8 mouse cellular contexts compared by ENCODE assay signal in the genomic region with DNA sequence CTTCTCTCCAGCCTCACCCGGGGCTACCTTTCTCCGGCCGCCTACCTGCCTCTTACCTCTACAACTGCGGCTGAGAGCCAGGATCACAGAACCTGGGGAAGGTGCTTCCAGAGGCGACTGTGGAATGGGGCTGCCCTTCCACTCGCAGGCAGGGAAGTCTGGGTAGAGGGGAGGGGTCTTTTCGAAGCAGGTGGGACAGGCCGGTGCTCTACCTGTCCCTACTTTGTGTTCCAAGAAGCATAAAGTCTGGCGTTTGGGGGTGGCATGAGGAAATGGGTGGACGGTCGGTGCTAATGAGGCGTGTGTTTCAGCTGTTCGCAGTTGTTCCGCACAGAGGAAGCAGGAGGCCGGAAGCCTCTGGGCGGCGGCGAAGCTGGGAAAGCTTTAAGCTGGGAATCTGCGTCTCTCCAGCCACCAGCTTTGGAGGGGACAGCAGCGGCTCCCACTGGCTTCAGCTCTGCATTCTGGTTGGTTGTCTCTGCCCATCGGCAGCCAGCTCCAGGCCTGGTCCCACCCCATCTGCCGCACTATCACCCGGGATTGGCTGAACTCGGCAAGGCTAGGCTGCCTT.
A peak's percentile ranks its signal among the peaks of the same experiment; 100 is the strongest.
DNase-seq lines count a peak whose midpoint lies in the region; ATAC-seq lines count a peak whose summit lies in the region.

No protein-coding gene starts in this region.

- no peaks in the 10 kb centered on the region for H3K36me3 ChIP-seq in liver, embryonic 13.5 days
- no peaks in the 10 kb centered on the region for H3K36me3 ChIP-seq in neural tube, embryonic 13.5 days

- intact Hi-C loops in heart, postnatal 25 days (cut with DNase I) = loop anchor here (5.0 kb wide), 2 partner anchors 42 to 73 kb away; no protein-coding TSS in a partner anchor

- peak overlapping the region; percentile 61 for H3K4me2 ChIP-seq in liver, embryonic 13.5 days
- H3K4me2 ChIP-seq in neural tube, embryonic 13.5 days = peak overlapping the region; percentile 76

- 5% methylated on average over 24 of the region's 24 CpGs for WGBS in large intestine, adult 2 months
- WGBS in liver, embryonic 13.5 days (ENCODE audit: insufficient replicate concordance) = 7% methylated on average over 24 of the region's 24 CpGs
- WGBS in neural tube, embryonic 13.5 days = 5% methylated on average over 24 of the region's 24 CpGs

- H3K27me3 ChIP-seq in liver, embryonic 13.5 days = peaks cover 13% of the 10 kb centered on the region
- no peaks in the 10 kb centered on the region for H3K27me3 ChIP-seq in neural tube, embryonic 13.5 days

- 0 out of 2 replicates have a peak overlapping the region, but pooled peaks have one; percentile 29 for H3K9ac ChIP-seq in liver, embryonic 13.5 days
- peak overlapping the region; percentile 75 for H3K9ac ChIP-seq in neural tube, embryonic 13.5 days

- ATAC-seq in liver, embryonic 13.5 days (ENCODE audit: low read depth) = peak; percentile 71
- peak; percentile 99 for ATAC-seq in neural tube, embryonic 13.5 days (ENCODE audit: low read depth)

- H3K4me3 ChIP-seq in liver, embryonic 13.5 days (replicated peaks) = peak overlapping the region; percentile 39
- H3K4me3 ChIP-seq in neural tube, embryonic 13.5 days = peak overlapping the region; percentile 46

- DNase-seq in Muller cell, postnatal 12 days (ENCODE audit: inconsistent ontology term) = peak; percentile 96
- peak; percentile 85 for DNase-seq in cerebellum, adult 8-10 months
- DNase-seq in forelimb bud, embryonic 11.5 days (ENCODE audit: low read depth, low spot score) = peak; percentile 79
- peak; percentile 77 for DNase-seq in heart, postnatal 25 days (ENCODE audit: low spot score)
- peak; percentile 13 for DNase-seq in large intestine, adult 2 months (ENCODE audit: low read depth, low spot score)
- DNase-seq in liver, embryonic 13.5 days = peak; percentile 4
- DNase-seq in thymus, postnatal 4 days = peak; percentile 30

- no peak overlapping the region for H3K27ac ChIP-seq in liver, embryonic 13.5 days
- H3K27ac ChIP-seq in neural tube, embryonic 13.5 days (replicated peaks) = peak overlapping the region; percentile 86

- H3K4me1 ChIP-seq in liver, embryonic 13.5 days (replicated peaks) = peaks cover 4% of the 10 kb centered on the region; the same call in 1 of the 2 replicates
- peaks cover 45% of the 10 kb centered on the region for H3K4me1 ChIP-seq in neural tube, embryonic 13.5 days (replicated peaks)

- no peaks in the 10 kb centered on the region for H3K9me3 ChIP-seq in liver, embryonic 13.5 days (replicated peaks)
- H3K9me3 ChIP-seq in neural tube, embryonic 13.5 days = no peaks in the 10 kb centered on the region

Comparison
In these comparisons a context has a peak if more than half of its experiments do, and no peak if none do; other contexts are left out.
1. DNase-seq: peak in every context shown above with its lines; median percentile 96 in Muller cell, postnatal 12 days; 85 in cerebellum, adult 8-10 months; 79 in forelimb bud, embryonic 11.5 days; 77 in heart, postnatal 25 days; 30 in thymus, postnatal 4 days; 13 in large intestine, adult 2 months; 4 in liver, embryonic 13.5 days.